Mouse (Mus musculus): ENCODE results near the gene Fras1. TPM values are rescaled to one million over a fixed set of nuclear protein-coding genes. Genes with fewer than 3 reads are reported as not detected.

Gene Fras1
- 10 to 100 TPM; 11.6 to 12.4 TPM for total RNA-seq (2021)
- long read RNA-seq, experiment 1, partial matches to known transcripts, result 1 of 2 reads
- long read RNA-seq, experiment 1, other reads (novel, unspliced or antisense), result 0 of 2 reads
- long read RNA-seq, experiment 2, partial matches to known transcripts, result 2 of 2 reads
- long read RNA-seq, experiment 2, other reads (novel, unspliced or antisense), result 0 of 2 reads

DNA sequence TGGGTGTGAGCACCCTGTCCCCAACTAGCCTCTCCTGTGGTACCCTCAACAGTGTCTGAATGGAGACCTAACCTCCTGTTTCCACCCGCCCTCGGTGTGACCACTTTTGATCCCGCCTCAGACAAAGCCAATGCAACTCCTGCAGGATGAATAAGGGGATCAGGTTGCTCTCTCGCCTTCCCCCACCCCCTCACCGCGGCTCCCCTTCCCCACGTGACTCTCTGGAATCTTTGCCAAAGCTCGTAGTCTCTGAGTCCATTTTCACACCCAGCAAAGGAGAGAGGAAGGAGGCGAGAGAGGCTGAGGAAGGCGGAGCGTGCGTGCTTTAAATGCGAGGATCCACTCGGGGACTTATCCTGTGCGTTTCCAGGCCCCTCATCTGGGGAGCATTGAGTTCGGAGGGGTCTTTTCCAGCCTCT is at the start of gene Fras1:
Fras1 (plus strand) TSS at position 389 of the 419 bp plus-strand sequence.
- Histone ChIP-seq H3K27ac (peak within 1 kb of the TSS; percentile 82), H3K4me3 (peak within 1 kb of the TSS; percentile 73)
- no peak for DNase-seq (ENCODE audit: low spot score in 2 of 2)
- no peak for TF ChIP-seq CTCF (conservative IDR thresholded peaks at IDR 0.05)

DNA sequence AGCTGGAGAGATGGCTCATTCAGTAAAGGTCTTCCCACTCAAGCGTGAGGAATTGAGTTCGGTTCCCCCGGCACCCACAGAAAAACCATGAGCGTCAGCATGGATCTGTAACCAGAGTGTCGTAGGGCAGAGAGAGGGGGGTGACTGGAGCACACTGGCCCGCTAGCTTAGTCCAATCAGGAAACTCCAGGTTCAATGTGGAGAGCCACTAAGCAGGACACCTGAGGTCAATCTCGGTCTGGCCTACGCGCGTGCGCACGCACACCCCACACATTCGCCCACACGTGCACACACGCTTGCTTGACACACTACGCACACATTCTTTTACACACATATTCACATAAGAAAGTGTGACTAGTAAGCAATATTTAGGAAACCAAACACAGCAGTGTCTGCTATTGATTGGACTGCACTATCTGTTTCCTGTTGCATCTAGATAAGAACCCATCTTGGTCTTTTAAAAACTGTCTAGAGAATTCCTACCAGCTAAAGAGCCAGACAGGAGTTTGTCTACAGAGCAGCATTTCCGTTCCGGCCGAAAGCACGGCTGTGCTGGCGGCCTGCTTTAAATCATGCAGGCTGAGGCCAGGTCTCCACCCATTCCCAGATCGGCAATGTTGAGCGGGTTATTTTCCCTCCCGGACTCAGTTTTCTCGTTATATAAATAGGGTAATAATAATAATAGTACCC is 42.6 kb upstream of the Fras1 start:
- Histone ChIP-seq H3K27ac (no peak overlapping the region), H3K4me3 (peak overlapping the region; percentile 28; the same call in 1 of the 2 replicates)
- no peak for TF ChIP-seq CTCF (conservative IDR thresholded peaks at IDR 0.05)
- no peak for DNase-seq (ENCODE audit: low spot score in 2 of 2)

DNA sequence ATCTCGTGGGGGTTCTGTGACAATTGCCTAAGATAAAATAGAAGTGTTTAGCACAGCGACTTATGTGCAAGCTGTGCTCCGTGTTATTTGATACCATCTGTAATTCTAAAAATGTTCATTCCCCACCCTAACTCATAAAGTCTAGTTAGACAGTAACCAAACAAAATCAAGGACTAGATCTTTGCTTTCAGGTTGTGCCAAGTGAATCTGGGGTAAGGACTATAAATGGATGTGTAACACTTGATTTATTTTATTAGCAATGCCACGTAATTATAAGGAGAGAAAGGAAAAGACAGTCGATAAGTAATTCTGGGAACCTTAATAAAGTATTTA is 42.1 kb upstream of the Fras1 start:
- no peak for DNase-seq (ENCODE audit: low spot score in 2 of 2)
- Histone ChIP-seq H3K27ac (no peak overlapping the region), H3K4me3 (peak overlapping the region; percentile 28; the same call in 1 of the 2 replicates)
- TF ChIP-seq CTCF (conservative IDR thresholded peaks at IDR 0.05), result no peak

DNA sequence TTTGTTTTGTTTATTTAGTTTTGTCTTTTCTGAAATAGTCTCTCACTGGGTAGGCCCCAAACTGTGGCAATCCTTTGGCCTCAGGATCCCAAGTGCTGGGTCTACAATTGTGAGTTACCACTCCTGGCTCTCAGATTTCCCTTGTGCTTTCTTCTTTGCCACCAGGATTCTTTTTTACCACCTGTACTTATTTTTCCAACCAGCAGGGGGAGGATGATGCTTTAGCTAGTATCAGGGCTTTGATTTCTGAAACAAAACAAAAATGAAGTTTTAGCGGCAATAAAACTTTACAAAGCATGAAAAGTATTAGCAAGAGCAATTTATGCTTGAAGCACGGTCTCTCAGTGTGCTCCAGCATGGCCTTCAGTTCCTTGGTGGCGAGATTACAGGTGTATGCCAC is 39.8 kb upstream of the Fras1 start:
- TF ChIP-seq CTCF (conservative IDR thresholded peaks at IDR 0.05), result peak; percentile 78
- Histone ChIP-seq H3K4me3 (no peak overlapping the region), H3K27ac (no peak overlapping the region)
- peak in 1 of 2 experiments; percentile 31 for DNase-seq (ENCODE audit: low spot score in 2 of 2)

DNA sequence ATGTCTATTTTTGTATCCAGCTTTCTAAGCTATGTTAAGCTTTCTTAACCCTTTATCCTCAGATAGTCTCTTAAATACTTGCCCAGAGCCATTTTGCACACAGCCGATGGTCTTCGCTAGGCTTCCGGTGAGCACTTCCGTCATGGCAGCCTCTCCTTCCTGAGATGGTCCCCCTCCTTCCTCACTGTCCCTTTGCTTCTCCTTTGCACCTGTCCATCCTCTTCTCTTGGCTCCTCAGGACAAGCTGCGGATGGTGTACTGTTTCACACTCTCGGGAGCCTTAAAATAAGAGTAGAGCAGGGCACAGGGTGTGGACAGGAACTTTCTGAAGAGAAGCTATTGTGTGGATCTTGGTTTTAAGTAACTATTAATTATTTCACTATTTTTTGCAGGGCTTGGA is 33.2 kb upstream of the Fras1 start:
- no peak overlapping the region for H3K27ac ChIP-seq
- TF ChIP-seq CTCF (conservative IDR thresholded peaks at IDR 0.05), result no peak
- no peak overlapping the region for H3K4me3 ChIP-seq
- DNase-seq (ENCODE audit: low spot score in 2 of 2), result no peak

DNA sequence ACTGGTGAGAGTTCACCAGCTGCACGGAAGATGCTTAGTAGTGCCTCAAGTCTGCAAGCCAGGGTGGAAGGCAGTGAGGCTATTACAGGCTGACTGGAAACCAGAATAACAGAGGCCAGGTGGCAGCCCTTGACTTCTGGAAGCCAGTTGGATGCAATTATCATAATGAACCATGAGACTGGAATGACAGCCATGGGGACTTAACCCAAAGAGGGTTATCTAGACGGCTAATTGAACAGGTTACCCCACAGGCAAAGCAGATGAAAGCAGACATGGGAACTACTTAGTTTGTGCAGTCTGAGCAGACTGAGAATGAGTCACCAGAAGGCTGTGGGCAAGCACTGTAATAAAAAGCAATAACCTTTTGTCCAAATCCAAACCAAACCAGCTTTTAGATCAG is 28.8 kb upstream of the Fras1 start:
- no peak for DNase-seq (ENCODE audit: low spot score in 2 of 2)
- no peak overlapping the region for H3K4me3 ChIP-seq
- no peak for TF ChIP-seq CTCF (conservative IDR thresholded peaks at IDR 0.05)

DNA sequence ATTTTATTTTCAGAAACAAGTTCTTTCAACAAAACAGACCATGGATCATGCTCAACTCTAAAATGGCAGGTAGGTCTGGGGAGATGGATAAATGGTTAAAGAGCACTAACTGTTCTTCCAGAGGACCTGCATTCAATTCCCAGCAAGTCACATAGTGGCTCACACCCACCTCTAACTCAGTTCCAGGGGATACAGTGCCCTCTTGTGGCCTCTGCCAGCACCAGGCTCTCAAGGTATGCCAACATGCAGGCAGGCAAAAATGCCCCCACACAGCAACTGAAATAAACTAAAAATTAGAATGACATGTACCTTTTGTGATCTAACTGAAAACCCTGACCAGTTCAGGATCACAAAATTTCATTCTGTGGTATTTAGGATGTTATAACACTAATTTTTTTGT is 21.8 kb upstream of the Fras1 start:
- H3K27ac ChIP-seq, result no peak overlapping the region
- peak; percentile 63 for TF ChIP-seq CTCF (conservative IDR thresholded peaks at IDR 0.05)
- DNase-seq (ENCODE audit: low spot score in 2 of 2), result no peak
- H3K4me3 ChIP-seq, result no peak overlapping the region

More for the DNA sequence above, 28.8 kb upstream of the Fras1 start:
- H3K27ac ChIP-seq, result no peak overlapping the region

DNA sequence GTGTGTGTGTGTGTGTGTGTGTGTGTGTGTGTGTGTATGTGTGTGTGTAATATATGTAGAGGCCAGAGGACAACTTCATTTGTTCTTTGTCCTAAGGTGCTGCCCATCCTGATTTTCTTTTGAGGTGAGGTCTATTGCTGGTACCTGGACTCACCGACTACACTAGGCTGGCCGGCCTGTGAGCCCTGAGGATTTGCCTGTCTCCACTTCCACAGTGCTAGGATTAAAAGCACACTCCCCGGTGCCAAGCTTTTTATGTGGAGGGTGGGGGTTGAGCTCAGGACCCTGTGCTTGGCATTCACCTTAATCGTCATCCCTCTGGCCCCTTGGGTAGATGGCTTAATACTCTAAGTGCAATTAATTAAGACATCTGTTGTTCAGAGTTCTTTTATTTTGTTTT is 9.8 kb upstream of the Fras1 start:
- no peak overlapping the region for H3K4me3 ChIP-seq
- H3K27ac ChIP-seq, result no peak overlapping the region
- no peak for TF ChIP-seq CTCF (conservative IDR thresholded peaks at IDR 0.05)
- no peak for DNase-seq (ENCODE audit: low spot score in 2 of 2)

DNA sequence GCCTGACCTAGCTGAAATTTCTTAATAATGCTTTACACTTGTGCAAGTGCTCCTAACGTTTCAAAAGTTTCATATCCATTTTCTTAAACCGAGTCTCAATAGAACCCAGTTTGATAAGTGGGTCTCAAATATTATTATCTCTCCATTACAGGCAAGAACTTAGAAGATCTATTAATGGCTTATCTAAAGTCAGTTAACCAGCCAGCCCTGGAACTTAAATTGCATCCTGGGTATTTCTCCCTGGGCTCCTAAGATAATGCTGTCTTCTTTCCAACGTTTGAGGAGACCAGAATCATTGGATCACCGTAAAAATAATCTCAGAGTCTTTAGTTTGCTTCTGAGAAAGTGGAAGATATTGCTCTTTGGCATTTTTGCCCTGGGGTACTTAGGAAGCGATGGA is 8.2 kb upstream of the Fras1 start:
- no peak for TF ChIP-seq CTCF (conservative IDR thresholded peaks at IDR 0.05)
- DNase-seq (ENCODE audit: low spot score in 2 of 2), result no peak
- Histone ChIP-seq H3K27ac (no peak overlapping the region), H3K4me3 (no peak overlapping the region)

DNA sequence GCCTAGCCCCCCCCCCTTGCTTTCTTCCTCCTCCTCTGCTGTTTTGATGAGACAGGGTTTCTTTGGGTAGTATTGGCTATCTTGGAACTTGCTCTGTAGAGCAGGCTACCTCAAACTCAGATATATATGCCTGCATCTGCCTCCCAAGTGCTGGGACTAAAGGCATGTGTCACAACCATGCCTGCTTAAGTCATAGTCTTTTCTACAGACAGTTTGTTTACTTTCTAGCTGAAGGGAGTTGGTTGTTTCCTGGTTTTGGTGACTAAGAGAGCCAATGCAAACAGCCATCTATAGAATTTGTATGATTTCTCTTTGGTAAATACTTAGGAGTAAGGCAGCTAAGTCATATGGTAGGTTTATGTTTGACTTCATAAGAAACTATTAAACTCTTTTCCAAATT is 6.5 kb upstream of the Fras1 start:
- Histone ChIP-seq H3K4me3 (no peak overlapping the region), H3K27ac (no peak overlapping the region)
- no peak for TF ChIP-seq CTCF (conservative IDR thresholded peaks at IDR 0.05)
- no peak for DNase-seq (ENCODE audit: low spot score in 2 of 2)

DNA sequence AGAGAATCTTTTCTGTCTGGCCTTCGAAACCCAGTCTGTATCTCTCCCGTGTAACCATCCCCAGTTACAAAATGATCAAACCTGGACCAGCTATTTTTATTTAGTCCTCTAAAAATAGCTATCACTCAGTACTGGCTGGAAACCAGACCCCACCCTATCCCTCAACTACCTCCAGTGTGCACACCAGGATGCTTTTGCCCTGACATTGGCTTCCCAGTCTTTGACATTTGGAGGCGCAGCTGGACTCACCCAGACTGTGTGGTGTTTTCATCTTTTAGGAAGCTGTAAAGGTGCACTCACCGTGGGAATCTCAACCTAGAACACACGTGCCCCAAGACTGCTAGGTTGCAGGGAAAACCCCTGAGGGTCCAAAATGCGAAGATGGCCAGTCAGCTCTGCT is 649 bp upstream of the Fras1 start:
- Histone ChIP-seq H3K4me3 (peak overlapping the region; percentile 73), H3K27ac (peak overlapping the region; percentile 82; the same call in 1 of the 2 replicates)
- no peak for TF ChIP-seq CTCF (conservative IDR thresholded peaks at IDR 0.05)
- DNase-seq (ENCODE audit: low spot score in 2 of 2), result no peak

DNA sequence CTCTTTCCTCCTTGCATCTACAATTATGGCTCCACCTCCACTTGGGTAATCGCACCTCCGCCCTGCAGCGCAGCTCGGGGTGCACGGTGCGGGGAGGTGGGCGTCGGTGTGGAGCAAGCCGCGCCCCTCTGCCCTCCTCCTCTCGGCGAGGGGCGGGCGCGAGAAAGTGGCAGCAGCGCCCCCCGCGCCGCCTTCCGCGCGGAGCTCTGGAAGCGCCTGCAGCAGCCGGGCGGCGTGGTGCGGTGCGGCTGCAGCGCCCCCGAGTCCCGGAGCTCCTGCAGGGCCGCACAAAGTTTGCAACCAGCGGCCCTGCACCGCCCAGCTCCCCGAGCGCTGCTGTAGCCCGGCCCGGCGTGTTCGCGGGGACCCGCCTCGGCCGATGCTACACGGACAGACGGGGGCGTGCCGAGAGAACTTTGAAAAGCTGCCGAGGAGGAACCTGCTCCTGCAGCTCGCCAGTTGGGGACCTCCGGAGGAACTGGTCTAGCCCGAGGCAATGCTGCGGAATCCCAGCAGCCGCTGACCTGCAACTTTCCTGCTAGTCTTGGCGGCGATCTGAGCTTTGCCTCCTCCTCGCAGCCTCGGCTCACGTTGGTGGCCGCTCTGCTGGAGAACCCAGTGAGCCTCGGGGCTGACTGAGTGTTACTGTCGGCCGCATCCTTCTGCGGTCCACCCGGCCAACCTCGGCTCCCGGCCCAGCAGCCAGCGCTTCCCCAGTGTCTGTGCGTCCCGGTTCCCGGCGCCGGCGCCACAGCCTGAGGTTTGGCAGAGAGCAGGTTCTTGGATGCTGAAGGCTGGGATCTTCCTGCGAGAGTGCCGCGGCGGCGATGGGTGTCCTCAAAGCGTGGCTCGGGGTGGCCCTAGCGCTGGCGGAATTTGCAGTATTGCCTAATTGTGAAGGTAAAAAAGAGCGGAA is 489 bp downstream of the Fras1 start:
- Histone ChIP-seq H3K27ac (peak overlapping the region; percentile 82), H3K4me3 (peak overlapping the region; percentile 73)
- peak; percentile 39 for TF ChIP-seq CTCF (conservative IDR thresholded peaks at IDR 0.05)
- DNase-seq (ENCODE audit: low spot score in 2 of 2), result peak; percentile 38 to 67

DNA sequence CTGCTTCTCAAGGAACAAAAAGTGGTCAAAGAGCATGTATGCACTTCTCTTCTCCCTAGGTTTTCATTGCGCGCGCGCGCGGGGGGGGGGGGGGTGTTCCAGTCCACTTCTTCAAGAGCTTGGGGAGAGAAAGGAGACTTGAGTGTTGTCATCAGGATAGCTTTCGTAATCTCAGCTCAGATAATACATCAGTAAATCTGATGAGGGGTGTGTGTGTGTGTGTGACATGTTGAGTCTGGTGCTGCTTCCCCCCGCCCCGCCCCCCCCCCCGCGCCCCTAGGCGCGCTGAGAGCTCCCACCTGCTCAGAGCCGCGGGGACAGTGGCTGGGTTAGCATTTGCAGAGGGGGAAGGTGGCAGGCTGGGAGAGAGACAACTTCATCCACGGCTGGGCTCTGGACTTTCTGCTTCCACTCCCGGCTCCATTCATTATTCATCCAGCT is 1.7 kb downstream of the Fras1 start:
- Histone ChIP-seq H3K4me3 (peak overlapping the region; percentile 73), H3K27ac (no peak overlapping the region)
- DNase-seq (ENCODE audit: low spot score in 2 of 2), result no peak
- no peak for TF ChIP-seq CTCF (conservative IDR thresholded peaks at IDR 0.05)
